Mouse (Mus musculus): ENCODE results near the gene Myl6b. TPM values are rescaled to one million over a fixed set of nuclear protein-coding genes. Genes with fewer than 3 reads are reported as not detected.
A peak's percentile ranks its signal among the peaks of the same experiment; 100 is the strongest.

Gene Myl6b
- total and polyA plus RNA-seq, 3 experiments, result 0.39 to 3.9 (median 2.5) TPM

GRCm38 (mm10) chr10:128493695-128494666 is 4.5 kb downstream of the Myl6b start, which contains the start of gene Myl6 (continued):
- TF ChIP-seq KAT2A (IDR thresholded peaks at IDR 0.05; ENCODE audit: insufficient replicate concordance, low read length), result 0 out of 2 replicates have a peak, but pooled peaks have one; percentile 40

- peak overlapping the region; percentile 90 for H3K9ac ChIP-seq (ENCODE audit: insufficient read depth, low read depth)
- peak overlapping the region; percentile 67 for H3K4me2 ChIP-seq (ENCODE audit: insufficient read depth, low read depth, poor library complexity, severe bottlenecking)
- H3K4me1 ChIP-seq (ENCODE audit: control insufficient read depth in 1 of 2, insufficient read depth in 2 of 2), result peaks cover 12 to 38% of the 10 kb centered on the region in 2 experiments; a peak in 3 of 4 replicates
- no peaks in the 10 kb centered on the region for H3K9me3 ChIP-seq (replicated peaks; ENCODE audit: low read length)
- no peaks in the 10 kb centered on the region for H3K27me3 ChIP-seq (replicated peaks)
- peaks cover 20% of the 10 kb centered on the region for H3K79me2 ChIP-seq (replicated peaks; ENCODE audit: control insufficient read depth, extremely low read depth, insufficient read depth, poor library complexity, severe bottlenecking)
- in situ Hi-C loops (cut with MboI; ENCODE audit: low pct_ligation_motif_present, low pct_unique_long_range_greater_than_20kb, low sequenced_read_pairs) (no loop called here), dilution Hi-C loops (cut with MboI; ENCODE audit: extremely low pct_ligation_motif_present, extremely low pct_unique_long_range_greater_than_20kb, low sequenced_read_pairs) (no loop called here)
- TF ChIP-seq CHD2 (IDR thresholded peaks at IDR 0.05; ENCODE audit: low read length) (no peak), CTCF (conservative IDR thresholded peaks at IDR 0.05 in 1 of 2, IDR thresholded peaks at IDR 0.05 in 1 of 2; ENCODE audit: low read depth in 2 of 2, low read length in 2 of 2) (no peak), POLR2AphosphoS2 (IDR thresholded peaks at IDR 0.05; ENCODE audit: low read depth, low read length) (peak; percentile 3; the same call in 1 of the 2 replicates)
- peak overlapping the region; percentile 19; the same call in 1 of the 2 replicates for H3K27ac ChIP-seq (ENCODE audit: insufficient read depth, low read depth)
- peak overlapping the region; percentile 76 to 100 (median 90) for H3K4me3 ChIP-seq (replicated peaks in 1 of 3; ENCODE audit: low read depth in 2 of 3, low read length in 2 of 3, poor library complexity in 1 of 3)
- no peak for DNase-seq (ENCODE audit: extremely low read depth)
- peaks cover 37 to 44% of the 10 kb centered on the region in 2 experiments for H3K36me3 ChIP-seq (replicated peaks in 1 of 2; ENCODE audit: control insufficient read depth in 1 of 2, insufficient read depth in 1 of 2, low read length in 1 of 2)
These were observed 5.2 kb downstream of the Myl6b start for GRCm38 (mm10) chr10:128493319-128493694.

- peak overlapping the region; percentile 76 to 100 (median 90) for H3K4me3 ChIP-seq (replicated peaks in 1 of 3; ENCODE audit: low read depth in 2 of 3, low read length in 2 of 3, poor library complexity in 1 of 3)
- dilution Hi-C loops (cut with MboI; ENCODE audit: extremely low pct_ligation_motif_present, extremely low pct_unique_long_range_greater_than_20kb, low sequenced_read_pairs) (no loop called here), in situ Hi-C loops (cut with MboI; ENCODE audit: low pct_ligation_motif_present, low pct_unique_long_range_greater_than_20kb, low sequenced_read_pairs) (no loop called here)
- H3K9me3 ChIP-seq (replicated peaks; ENCODE audit: low read length), result no peaks in the 10 kb centered on the region
- peak overlapping the region; percentile 90 for H3K9ac ChIP-seq (ENCODE audit: insufficient read depth, low read depth)
- peak; percentile 29 for DNase-seq (ENCODE audit: extremely low read depth)
- no peak overlapping the region for H3K27ac ChIP-seq (ENCODE audit: insufficient read depth, low read depth)
- H3K79me2 ChIP-seq (replicated peaks; ENCODE audit: control insufficient read depth, extremely low read depth, insufficient read depth, poor library complexity, severe bottlenecking), result peaks cover 20% of the 10 kb centered on the region
- peaks cover 12 to 33% of the 10 kb centered on the region in 2 experiments; a peak in 3 of 4 replicates for H3K4me1 ChIP-seq (ENCODE audit: control insufficient read depth in 1 of 2, insufficient read depth in 2 of 2)
- H3K4me2 ChIP-seq (ENCODE audit: insufficient read depth, low read depth, poor library complexity, severe bottlenecking), result peak overlapping the region; percentile 67
- no peaks in the 10 kb centered on the region for H3K27me3 ChIP-seq (replicated peaks)
- no peak for TF ChIP-seq ETS1 (conservative IDR thresholded peaks at IDR 0.05; ENCODE audit: low read depth, low read length)
- no peak for TF ChIP-seq ELF1 (IDR thresholded peaks at IDR 0.05; ENCODE audit: low read depth, low read length)
- TF ChIP-seq IRF4 (IDR thresholded peaks at IDR 0.05; ENCODE audit: low read depth, low read length), result no peak
- no peak for TF ChIP-seq JUN (IDR thresholded peaks at IDR 0.05; ENCODE audit: insufficient read depth, low read depth, low read length)
- TF ChIP-seq CHD2 (IDR thresholded peaks at IDR 0.05; ENCODE audit: low read length), result no peak
- peak; percentile 14; the same call in 1 of the 2 replicates for TF ChIP-seq POLR2AphosphoS2 (IDR thresholded peaks at IDR 0.05; ENCODE audit: low read depth, low read length)
- no peak for TF ChIP-seq RAD21 (IDR thresholded peaks at IDR 0.05; ENCODE audit: low read depth, low read length)
- TF ChIP-seq SMC3 (IDR thresholded peaks at IDR 0.05; ENCODE audit: low read depth, low read length), result no peak
- TF ChIP-seq ZMIZ1 (IDR thresholded peaks at IDR 0.05; ENCODE audit: low read depth, low read length), result 0 out of 2 replicates have a peak, but pooled peaks have one; percentile 8
- TF ChIP-seq NRF1 (IDR thresholded peaks at IDR 0.05; ENCODE audit: low read depth, low read length), result no peak
- TF ChIP-seq MAZ (IDR thresholded peaks at IDR 0.05; ENCODE audit: low read depth, low read length), result no peak
- TF ChIP-seq GABPA (IDR thresholded peaks at IDR 0.05; ENCODE audit: insufficient replicate concordance, low read depth, low read length), result no peak
- no peak for TF ChIP-seq UBTF (IDR thresholded peaks at IDR 0.05; ENCODE audit: low read depth, low read length)
- no peak for TF ChIP-seq HCFC1 (IDR thresholded peaks at IDR 0.05; ENCODE audit: low read depth, low read length)
- no peak for TF ChIP-seq MAX (IDR thresholded peaks at IDR 0.05; ENCODE audit: low read length)
- H3K36me3 ChIP-seq (replicated peaks in 1 of 2; ENCODE audit: control insufficient read depth in 1 of 2, insufficient read depth in 1 of 2, low read length in 1 of 2), result peaks cover 42 to 50% of the 10 kb centered on the region in 2 experiments
These were observed 5.7 kb downstream of the Myl6b start for GRCm38 (mm10) chr10:128492633-128493311.

Measured in CH12.LX (cell line).